Mouse (Mus musculus): ENCODE data around the gene Cd80. TPM values are rescaled to one million over a fixed set of nuclear protein-coding genes. Genes with fewer than 3 reads are reported as not detected.

Cd80 gene
- polyA plus RNA-seq, 1 experiment from 2014 or later, result 0.87 TPM

DNA sequence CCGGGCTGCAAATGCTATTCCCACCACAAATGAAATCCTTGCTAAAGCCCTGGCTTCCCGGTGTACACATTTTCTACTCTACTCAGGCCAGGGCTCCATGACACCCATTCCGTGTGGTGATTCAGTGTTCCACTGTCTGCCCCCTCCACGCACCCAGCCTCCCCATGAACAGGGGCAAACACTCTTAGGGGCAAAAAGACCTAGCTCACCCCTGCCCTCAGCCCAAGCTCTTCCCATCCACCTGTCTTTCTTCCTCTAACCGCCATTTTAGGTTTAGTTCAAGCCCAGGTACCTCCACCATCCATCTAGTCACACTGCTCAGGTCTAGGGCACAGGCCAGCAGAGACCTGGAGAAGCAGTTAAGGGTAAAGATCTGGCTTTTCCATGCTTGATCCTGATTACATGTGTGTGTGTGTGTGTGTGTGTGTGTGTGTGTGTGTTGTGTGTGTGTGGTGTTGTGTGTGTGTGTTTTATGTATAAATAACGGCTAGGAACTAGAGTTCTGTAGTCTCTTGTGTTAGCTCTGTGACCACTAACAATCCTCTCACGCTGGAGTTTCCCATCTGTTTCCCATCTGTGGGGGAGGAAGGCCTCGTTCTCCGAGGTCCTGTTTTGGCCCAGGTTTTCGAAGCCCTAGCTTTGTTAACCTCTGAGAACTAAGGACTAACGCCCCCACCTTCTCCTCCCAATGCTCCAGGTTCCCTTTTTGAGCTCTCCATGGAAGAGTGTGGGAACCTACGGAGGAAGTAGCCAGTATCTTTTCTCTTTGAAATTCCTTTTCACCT is 3.7 kb upstream of the Cd80 start:
- H3K4me1 ChIP-seq, result peaks cover 18% of the 10 kb centered on the region
- H3K27me3 ChIP-seq, result no peaks in the 10 kb centered on the region
- ATAC-seq (ENCODE audit: low FRiP score, low read depth), result no peak
- H3K36me3 ChIP-seq, result peaks cover 39% of the 10 kb centered on the region
- 48% methylated on average over 12 of the region's 12 CpGs for WGBS
- H3K27ac ChIP-seq (replicated peaks), result peak overlapping the region; percentile 77; the same call in 1 of the 2 replicates
- H3K4me2 ChIP-seq (replicated peaks), result peak overlapping the region; percentile 79
- H3K4me3 ChIP-seq, result peak overlapping the region; percentile 89
- no peaks in the 10 kb centered on the region for H3K9me3 ChIP-seq
- H3K9ac ChIP-seq (replicated peaks), result peak overlapping the region; percentile 89

DNA sequence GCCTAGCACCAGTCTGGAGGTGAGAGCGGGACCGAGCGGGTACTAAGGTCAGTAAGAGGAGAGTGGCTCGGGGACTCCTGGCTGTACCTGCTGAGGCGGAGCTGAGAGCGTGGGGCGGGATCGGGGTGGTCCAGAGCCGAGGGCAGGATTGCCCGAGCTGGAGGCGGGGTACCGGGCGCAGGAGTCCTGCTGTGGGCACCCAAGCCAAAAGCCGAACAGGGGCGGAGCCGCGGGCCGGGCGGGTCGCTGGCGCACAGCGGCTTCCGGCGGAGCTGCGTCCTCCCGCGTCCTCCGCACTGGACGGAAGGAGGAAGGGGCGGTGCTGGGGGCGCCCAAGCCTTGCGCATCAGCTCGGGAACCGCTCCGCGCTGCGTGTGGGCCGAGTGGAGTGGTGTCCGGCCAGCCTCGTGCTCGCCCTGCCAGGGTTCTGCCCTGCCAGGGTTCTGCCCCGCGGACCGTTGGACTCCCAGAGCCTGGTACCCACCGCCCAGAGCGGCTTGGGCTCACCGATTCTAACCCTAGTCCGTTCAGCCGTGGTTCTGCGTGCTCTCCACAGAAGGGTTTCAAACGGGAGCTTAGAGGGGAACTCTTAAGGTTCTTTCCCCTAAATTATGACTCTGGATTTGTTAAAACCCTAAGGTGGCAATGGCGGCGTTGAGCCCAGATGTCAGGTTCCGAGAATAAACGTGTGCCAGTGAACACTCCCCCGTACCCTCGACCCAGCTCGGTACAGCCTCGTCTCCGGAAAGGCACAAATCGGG is 2.7 kb upstream of the Cd80 start, which contains the start of gene Adprh:
Adprh (minus strand) TSS at position 262 of the 761 bp plus-strand sequence.
- no peaks in the 10 kb centered on the region for H3K27me3 ChIP-seq
- H3K4me1 ChIP-seq, result peaks cover 18% of the 10 kb centered on the region
- peaks cover 29% of the 10 kb centered on the region for H3K36me3 ChIP-seq
- H3K27ac ChIP-seq (replicated peaks), result peak within 1 kb of the TSS; percentile 77
- no peaks in the 10 kb centered on the region for H3K9me3 ChIP-seq
- peak within 1 kb of the TSS; percentile 79 for H3K4me2 ChIP-seq (replicated peaks)
- H3K4me3 ChIP-seq, result peak within 1 kb of the TSS; percentile 89
- peak within 1 kb of the TSS; percentile 89 for H3K9ac ChIP-seq (replicated peaks)
- WGBS, result under 1% methylated on average over 51 of the region's 61 CpGs
- ATAC-seq (ENCODE audit: low FRiP score, low read depth), result peak; percentile 99

- 33% methylated on average over 3 of the region's 3 CpGs for whole genome bisulfite sequencing
- Histone ChIP-seq H3K9ac (replicated peaks) (peak overlapping the region; percentile 89), H3K27me3 (no peaks in the 10 kb centered on the region), H3K4me1 (peaks cover 18% of the 10 kb centered on the region), H3K36me3 (peaks cover 23% of the 10 kb centered on the region), H3K27ac (replicated peaks) (peak overlapping the region; percentile 77; the same call in 1 of the 2 replicates), H3K9me3 (no peaks in the 10 kb centered on the region), H3K4me3 (peak overlapping the region; percentile 89), H3K4me2 (replicated peaks) (peak overlapping the region; percentile 79)
- no peak for ATAC-seq (ENCODE audit: low FRiP score, low read depth)
Observed at GRCm38 (mm10) chr16:38453203-38453553, 2.2 kb upstream of the Cd80 start.

DNA sequence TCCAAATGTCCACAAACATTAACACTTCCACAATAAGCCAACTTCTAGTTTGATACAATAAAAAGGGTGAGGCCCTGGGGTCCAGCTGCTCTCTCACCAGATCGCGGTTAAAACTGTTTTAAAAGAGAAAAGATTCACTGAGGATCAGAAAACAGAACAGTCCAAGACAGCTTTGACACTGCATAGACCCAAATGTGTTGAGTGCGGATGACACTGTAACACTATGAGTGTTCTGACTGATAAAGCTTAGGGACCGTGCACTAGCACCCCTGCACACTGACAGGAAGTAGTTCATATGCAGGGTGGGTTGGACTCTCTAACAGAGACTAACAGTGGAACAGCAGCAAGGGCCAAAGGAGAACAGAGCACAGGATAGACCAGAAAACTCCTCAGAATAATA is 1.4 kb upstream of the Cd80 start:
- no peak overlapping the region for H3K9ac ChIP-seq (replicated peaks)
- 92% methylated on average over 4 of the region's 4 CpGs for WGBS
- H3K27ac ChIP-seq (replicated peaks), result no peak overlapping the region
- H3K9me3 ChIP-seq, result no peaks in the 10 kb centered on the region
- H3K27me3 ChIP-seq, result no peaks in the 10 kb centered on the region
- peaks cover 18% of the 10 kb centered on the region for H3K4me1 ChIP-seq
- no peak for ATAC-seq (ENCODE audit: low FRiP score, low read depth)
- H3K36me3 ChIP-seq, result peaks cover 15% of the 10 kb centered on the region
- H3K4me3 ChIP-seq, result no peak overlapping the region
- H3K4me2 ChIP-seq (replicated peaks), result no peak overlapping the region

- Histone ChIP-seq H3K9ac (replicated peaks) (no peak overlapping the region), H3K27me3 (no peaks in the 10 kb centered on the region), H3K27ac (replicated peaks) (no peak overlapping the region), H3K4me3 (no peak overlapping the region), H3K36me3 (peaks cover 8% of the 10 kb centered on the region), H3K9me3 (no peaks in the 10 kb centered on the region), H3K4me2 (replicated peaks) (no peak overlapping the region), H3K4me1 (peaks cover 16% of the 10 kb centered on the region)
- 83% methylated on average over 11 of the region's 11 CpGs for WGBS
- no peak for ATAC-seq (ENCODE audit: low FRiP score, low read depth)
Observed at GRCm38 (mm10) chr16:38454533-38455254, 667 bp upstream of the Cd80 start.

- WGBS, result 65% methylated on average over 11 of the region's 11 CpGs
- Histone ChIP-seq H3K4me2 (replicated peaks) (no peak overlapping the region), H3K4me1 (peaks cover 3% of the 10 kb centered on the region; the same call in 1 of the 2 replicates), H3K9me3 (no peaks in the 10 kb centered on the region), H3K4me3 (no peak overlapping the region), H3K27me3 (no peaks in the 10 kb centered on the region), H3K36me3 (no peaks in the 10 kb centered on the region), H3K27ac (replicated peaks) (no peak overlapping the region), H3K9ac (replicated peaks) (no peak overlapping the region)
- ATAC-seq (ENCODE audit: low FRiP score, low read depth), result no peak
Observed at GRCm38 (mm10) chr16:38456812-38457567, 1.6 kb downstream of the Cd80 start.

- Histone ChIP-seq H3K36me3 (no peaks in the 10 kb centered on the region), H3K4me1 (no peaks in the 10 kb centered on the region), H3K4me3 (no peak overlapping the region), H3K27me3 (no peaks in the 10 kb centered on the region), H3K9ac (replicated peaks) (no peak overlapping the region), H3K4me2 (replicated peaks) (no peak overlapping the region), H3K9me3 (no peaks in the 10 kb centered on the region), H3K27ac (replicated peaks) (no peak overlapping the region)
- no peak for ATAC-seq (ENCODE audit: low FRiP score, low read depth)
- WGBS, result 78% methylated on average over 6 of the region's 6 CpGs
Observed at GRCm38 (mm10) chr16:38458600-38459280, 3.4 kb downstream of the Cd80 start.

GRCm38 (mm10) chr16:38459990-38460389 is 4.6 kb downstream of the Cd80 start:
- Histone ChIP-seq H3K4me2 (replicated peaks) (no peak overlapping the region), H3K27me3 (no peaks in the 10 kb centered on the region), H3K4me1 (no peaks in the 10 kb centered on the region), H3K36me3 (no peaks in the 10 kb centered on the region), H3K27ac (replicated peaks) (no peak overlapping the region), H3K9ac (replicated peaks) (no peak overlapping the region), H3K4me3 (no peak overlapping the region), H3K9me3 (no peaks in the 10 kb centered on the region)
- ATAC-seq (ENCODE audit: low FRiP score, low read depth), result no peak
- 88% methylated on average over 4 of the region's 4 CpGs for WGBS

- no peak overlapping the region for H3K4me3 ChIP-seq
- H3K27ac ChIP-seq (replicated peaks), result no peak overlapping the region
- H3K4me1 ChIP-seq, result no peaks in the 10 kb centered on the region
- WGBS, result 87% methylated on average over 8 of the region's 8 CpGs
- ATAC-seq (ENCODE audit: low FRiP score, low read depth), result no peak
- H3K36me3 ChIP-seq, result no peaks in the 10 kb centered on the region
- H3K9me3 ChIP-seq, result no peaks in the 10 kb centered on the region
- no peak overlapping the region for H3K9ac ChIP-seq (replicated peaks)
- H3K27me3 ChIP-seq, result no peaks in the 10 kb centered on the region
- H3K4me2 ChIP-seq (replicated peaks), result no peak overlapping the region
Observed at GRCm38 (mm10) chr16:38461749-38462148, 6.4 kb downstream of the Cd80 start.

DNA sequence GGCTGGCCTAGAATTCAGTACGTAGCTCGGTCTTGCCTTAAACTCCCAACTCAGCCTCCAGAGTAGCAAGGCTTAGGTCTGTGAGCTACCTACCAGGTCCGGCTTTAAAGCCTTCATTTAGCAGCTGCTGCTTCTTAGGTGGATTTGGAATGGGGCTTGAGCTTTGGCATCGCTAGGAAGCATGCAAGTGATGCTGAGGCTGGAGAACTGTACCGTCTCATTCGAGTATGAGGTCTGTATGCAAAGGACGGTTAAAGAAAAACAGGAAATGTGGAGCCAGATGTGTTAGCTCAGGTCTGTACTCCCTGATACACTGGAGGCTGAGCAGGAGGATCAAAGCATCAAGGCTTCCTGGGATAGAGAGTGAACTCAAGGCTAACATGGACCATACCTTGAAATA is 6.8 kb downstream of the Cd80 start:
- no peaks in the 10 kb centered on the region for H3K36me3 ChIP-seq
- no peak overlapping the region for H3K4me2 ChIP-seq (replicated peaks)
- no peak overlapping the region for H3K4me3 ChIP-seq
- no peaks in the 10 kb centered on the region for H3K9me3 ChIP-seq
- H3K4me1 ChIP-seq, result no peaks in the 10 kb centered on the region
- H3K9ac ChIP-seq (replicated peaks), result no peak overlapping the region
- WGBS, result 88% methylated on average over 7 of the region's 7 CpGs
- H3K27me3 ChIP-seq, result no peaks in the 10 kb centered on the region
- ATAC-seq (ENCODE audit: low FRiP score, low read depth), result no peak
- no peak overlapping the region for H3K27ac ChIP-seq (replicated peaks)

DNA sequence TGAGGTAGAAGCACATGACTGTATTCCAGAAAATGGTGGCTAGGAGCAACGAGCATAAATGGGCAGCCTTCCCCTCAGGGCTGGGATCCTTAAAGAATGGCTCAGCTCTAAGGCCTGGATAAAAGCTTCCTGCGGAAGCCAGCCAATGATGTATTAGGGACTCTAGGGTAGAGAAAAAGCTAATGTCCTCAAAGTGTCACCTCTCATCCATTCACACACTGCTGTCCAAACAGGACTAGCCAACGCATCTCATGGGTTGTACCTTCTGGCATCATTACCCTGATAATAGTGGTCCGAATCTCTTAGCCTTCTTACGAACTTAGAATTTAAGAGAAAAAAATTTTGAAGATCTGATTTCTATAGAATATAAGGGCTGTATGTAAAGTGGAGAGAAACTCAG is 7.9 kb downstream of the Cd80 start:
- H3K4me2 ChIP-seq (replicated peaks), result no peak overlapping the region
- H3K9me3 ChIP-seq, result no peaks in the 10 kb centered on the region
- H3K4me1 ChIP-seq, result no peaks in the 10 kb centered on the region
- WGBS, result 93% methylated on average over 5 of the region's 5 CpGs
- no peak for ATAC-seq (ENCODE audit: low FRiP score, low read depth)
- H3K4me3 ChIP-seq, result no peak overlapping the region
- H3K27me3 ChIP-seq, result no peaks in the 10 kb centered on the region
- no peak overlapping the region for H3K27ac ChIP-seq (replicated peaks)
- H3K36me3 ChIP-seq, result no peaks in the 10 kb centered on the region
- no peak overlapping the region for H3K9ac ChIP-seq (replicated peaks)
